Mouse (Mus musculus) C2C12 (cell line): ENCODE results near the gene Pus7l.

Source experiments
- CEBPB ChIP-seq: IDR thresholded peaks from one replicate; pipeline ENCODE4 v1.6.1; 2011; ENCODE audit warnings: low read depth, mild to moderate bottlenecking, control low read depth, moderate library complexity
- CTCF ChIP-seq: IDR thresholded peaks from one replicate; pipeline ENCODE4 v1.5.1; 2011; ENCODE audit not compliant: control insufficient read depth, insufficient read depth, insufficient read length
- USF1 ChIP-seq: IDR thresholded peaks from one replicate; pipeline ENCODE4 v1.6.1; 2011; ENCODE audit warnings: low read depth, mild to moderate bottlenecking, control low read depth, moderate library complexity

DNA sequence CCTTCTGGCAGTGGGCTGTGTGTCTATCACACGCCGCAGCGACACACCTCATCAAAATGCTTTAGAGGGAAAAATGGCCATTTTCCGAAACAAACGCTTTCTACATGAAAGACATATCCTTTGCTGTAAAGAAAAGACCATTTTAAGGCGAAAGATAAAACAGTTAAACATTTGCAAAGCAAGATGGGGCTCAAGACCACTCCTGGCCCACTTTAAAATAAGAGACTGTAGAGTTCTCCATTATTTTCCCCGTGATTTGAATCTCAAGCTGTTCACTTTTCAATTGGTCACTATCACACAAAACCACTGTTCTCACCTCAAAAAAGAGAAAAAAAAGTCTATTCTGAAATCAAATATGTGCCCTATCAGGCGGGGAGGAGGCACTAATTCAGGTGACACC, 46.7 kb upstream of the Pus7l start:
- TF ChIP-seq CTCF (no peak), CEBPB (no peak), USF1 (no peak)
